Mouse (Mus musculus) liver, embryonic 14.5 days (tissue): ENCODE results near the gene Edil3.

Experiments used
- CTCF ChIP-seq: IDR thresholded peaks from 2 replicates; pipeline ENCODE4 v1.5.1; 2016; ENCODE audit warnings: antibody characterized with exemption, low read depth, control low read depth
- EP300 ChIP-seq: IDR thresholded peaks from 2 replicates; pipeline ENCODE4 v1.6.1; 2016; ENCODE audit warnings: antibody characterized with exemption, low read depth

GRCm38 (mm10) chr13:88805838-88806237, 15.4 kb upstream of the Edil3 start:
- no peak for TF ChIP-seq CTCF
- no peak for TF ChIP-seq EP300
